Mouse (Mus musculus) testis, adult 2 months (tissue): ENCODE results near the gene B3glct.

Source experiments
- CTCF ChIP-seq: fragments of 200-500 bp; IDR thresholded peaks from 2 replicates; pipeline ENCODE4 v1.5.1; 2012; ENCODE audit warnings: low read depth, mild to moderate bottlenecking, inconsistent platforms, low read length, moderate library complexity; ENCODE audit not compliant: control insufficient read depth, insufficient read depth, insufficient replicate concordance
- POLR2A ChIP-seq: fragments of 200-500 bp; IDR thresholded peaks from 2 replicates; pipeline ENCODE4 v1.6.1; 2012; ENCODE audit warnings: low read depth, mild to moderate bottlenecking, inconsistent platforms, low read length, moderate library complexity; ENCODE audit not compliant: control insufficient read depth

GRCm38 (mm10) chr5:149680946-149681345 lies 2.9 kb downstream of the B3glct start:
- no peak for TF ChIP-seq CTCF
- no peak for TF ChIP-seq POLR2A
